Mouse (Mus musculus) liver, postnatal 0 days (tissue): ENCODE measurements around the gene Zfhx3.

Source experiments
- CTCF ChIP-seq: sonication (generic); IDR thresholded peaks from 2 replicates; pipeline ENCODE4 v1.5.1; 2016; ENCODE audit warnings: antibody characterized with exemption, low read depth
- EP300 ChIP-seq: IDR thresholded peaks from 2 replicates; pipeline ENCODE4 v1.6.1; 2016; ENCODE audit warnings: antibody characterized with exemption, low read depth, mild to moderate bottlenecking

DNA sequence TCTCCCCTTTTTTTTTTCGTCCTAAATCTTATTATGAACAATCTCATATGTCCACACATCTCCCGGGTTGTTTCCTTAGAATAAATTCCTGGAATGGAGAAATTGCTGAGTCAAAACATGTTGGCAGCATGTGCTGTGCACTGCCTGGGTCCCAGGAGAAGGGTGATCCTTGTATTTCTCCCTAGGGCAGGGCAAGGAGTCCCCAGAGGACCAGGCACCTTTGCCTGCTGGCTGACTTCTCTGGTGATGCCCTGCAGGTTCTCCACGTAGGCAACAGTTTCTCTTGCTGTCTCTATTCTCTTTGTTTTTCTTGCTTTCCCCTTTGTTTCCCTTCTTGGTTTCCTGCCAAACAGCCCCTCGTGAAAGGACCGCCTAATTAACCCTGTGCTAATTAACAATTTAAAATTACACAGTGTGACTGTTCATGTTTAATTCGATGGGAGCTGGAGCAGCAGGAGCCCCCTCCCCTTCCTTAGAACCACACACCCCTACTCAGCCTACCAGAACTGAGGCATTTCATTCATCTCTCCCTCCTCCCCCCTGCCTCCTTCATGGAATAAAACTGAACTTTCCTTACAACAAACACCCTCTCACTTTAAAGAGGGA, 845.8 kb downstream of the Zfhx3 start:
- TF ChIP-seq CTCF (no peak), EP300 (no peak)
